Mouse (Mus musculus) activated CD4-positive, CD25-positive, alpha-beta regulatory T cell, adult 4 months (primary cell): ENCODE measurements around the gene Map3k20. TPM values are rescaled to one million over a fixed set of nuclear protein-coding genes. Genes with fewer than 3 reads are reported as not detected.

Experiments used
- ATAC-seq: one replicate; pipeline ENCODE4 v1.8.0; 2017
- polyA plus RNA-seq, 2 experiments: library from polyadenylated mRNA; unstranded; fragments of 100-300 nt; shearing (Covaris generic); gene quantifications; one replicate each; pipeline ENCODE4 v1.2.1; 2017

Gene Map3k20
- polyA plus RNA-seq, 2 experiments from 2014 or later, result 0.42 to 0.55 TPM

GRCm38 (mm10) chr2:72322681-72323353 lies 37.4 kb downstream of the Map3k20 start:
- no peak for ATAC-seq

- no peak for ATAC-seq
Measured at GRCm38 (mm10) chr2:72324436-72324835, 39.0 kb downstream of the Map3k20 start.

GRCm38 (mm10) chr2:72326491-72326890 lies 41.1 kb downstream of the Map3k20 start:
- ATAC-seq, result no peak

GRCm38 (mm10) chr2:72328435-72328834 lies 43.0 kb downstream of the Map3k20 start:
- peak; percentile 19 for ATAC-seq

GRCm38 (mm10) chr2:72330955-72331481 lies 45.6 kb downstream of the Map3k20 start:
- no peak for ATAC-seq

- ATAC-seq, result no peak
Measured at GRCm38 (mm10) chr2:72332067-72332466, 46.6 kb downstream of the Map3k20 start.

GRCm38 (mm10) chr2:72333210-72333609 lies 47.8 kb downstream of the Map3k20 start:
- no peak for ATAC-seq

- ATAC-seq, result no peak
Measured at GRCm38 (mm10) chr2:72336840-72337239, 51.4 kb downstream of the Map3k20 start.

GRCm38 (mm10) chr2:72345281-72345680 lies 59.8 kb downstream of the Map3k20 start:
- ATAC-seq, result no peak

- ATAC-seq, result no peak
Measured at GRCm38 (mm10) chr2:72351329-72351728, 65.9 kb downstream of the Map3k20 start.

GRCm38 (mm10) chr2:72351776-72352175 lies 66.3 kb downstream of the Map3k20 start:
- no peak for ATAC-seq

- ATAC-seq, result no peak
Measured at GRCm38 (mm10) chr2:72352756-72353155, 67.3 kb downstream of the Map3k20 start.

GRCm38 (mm10) chr2:72356471-72356870 lies 71.0 kb downstream of the Map3k20 start:
- ATAC-seq, result no peak

- no peak for ATAC-seq
Measured at GRCm38 (mm10) chr2:72361572-72361971, 76.1 kb downstream of the Map3k20 start.

GRCm38 (mm10) chr2:72363449-72363848 lies 78.0 kb downstream of the Map3k20 start:
- ATAC-seq, result no peak

- ATAC-seq, result no peak
Measured at GRCm38 (mm10) chr2:72365930-72366329, 80.5 kb downstream of the Map3k20 start.

GRCm38 (mm10) chr2:72366503-72366902 lies 81.1 kb downstream of the Map3k20 start:
- no peak for ATAC-seq

GRCm38 (mm10) chr2:72367850-72368249 lies 82.4 kb downstream of the Map3k20 start:
- ATAC-seq, result no peak

- no peak for ATAC-seq
Measured at GRCm38 (mm10) chr2:72369140-72369600, 83.7 kb downstream of the Map3k20 start.

- no peak for ATAC-seq
Measured at GRCm38 (mm10) chr2:72372136-72372535, 86.7 kb downstream of the Map3k20 start.

GRCm38 (mm10) chr2:72374076-72374475 lies 88.6 kb downstream of the Map3k20 start:
- ATAC-seq, result no peak

GRCm38 (mm10) chr2:72375877-72376276 lies 90.4 kb downstream of the Map3k20 start:
- no peak for ATAC-seq

GRCm38 (mm10) chr2:72376946-72377345 lies 91.5 kb downstream of the Map3k20 start:
- ATAC-seq, result no peak

- no peak for ATAC-seq
Measured at GRCm38 (mm10) chr2:72379425-72379824, 94.0 kb downstream of the Map3k20 start.

GRCm38 (mm10) chr2:72382662-72383061 lies 97.2 kb downstream of the Map3k20 start:
- ATAC-seq, result no peak
